Mouse (Mus musculus) telencephalon, adult 2 months (tissue): ENCODE measurements around the gene Vcp.
"Not testable (repeated sequence)": the region's sequence is repeated elsewhere in the genome, so short reads cannot be mapped to it uniquely, and the experiment has no call there.

Source experiments
- DNase-seq: peaks from one replicate; pipeline ENCODE4 v3.0.0-alpha.2; 2011; ENCODE audit warnings: low read depth, low spot score

Gene Vcp

GRCm38 (mm10) chr4:43029749-43030148 lies 29.4 kb upstream of the Vcp start:
- no peak for DNase-seq

- DNase-seq, result no peak
Measured at GRCm38 (mm10) chr4:43029121-43029520, 28.8 kb upstream of the Vcp start.

- DNase-seq, result peak; percentile 93
Measured at GRCm38 (mm10) chr4:43025084-43025960, 25.0 kb upstream of the Vcp start, which contains the start of gene Pigo. TSS of gene Pigo (minus strand) at chr4:43025819.

GRCm38 (mm10) chr4:43024673-43025072 lies 24.4 kb upstream of the Vcp start:
- DNase-seq, result no peak

- DNase-seq, result no peak
Measured at GRCm38 (mm10) chr4:43021341-43021740, 21.0 kb upstream of the Vcp start.

GRCm38 (mm10) chr4:43020876-43021275 lies 20.6 kb upstream of the Vcp start:
- DNase-seq, result no peak

GRCm38 (mm10) chr4:43019641-43020465 lies 19.5 kb upstream of the Vcp start:
- no peak for DNase-seq

GRCm38 (mm10) chr4:43019176-43019575 lies 18.9 kb upstream of the Vcp start:
- no peak for DNase-seq

- no peak for DNase-seq
Measured at GRCm38 (mm10) chr4:43018156-43018555, 17.8 kb upstream of the Vcp start.

GRCm38 (mm10) chr4:43012091-43012490 lies 11.8 kb upstream of the Vcp start:
- DNase-seq, result no peak

GRCm38 (mm10) chr4:43010161-43011038 lies 10.1 kb upstream of the Vcp start, which contains the start of gene Fancg:
TSS of gene Fancg (minus strand) at chr4:43010506.
- DNase-seq, result peak; percentile 82

GRCm38 (mm10) chr4:43005765-43006164 lies 5.5 kb upstream of the Vcp start:
- peak; percentile 28 for DNase-seq

- DNase-seq, result no peak
Measured at GRCm38 (mm10) chr4:43004951-43005350, 4.6 kb upstream of the Vcp start.

- no peak for DNase-seq
Measured at GRCm38 (mm10) chr4:43002756-43003439, 2.6 kb upstream of the Vcp start.

- DNase-seq, result no peak
Measured at GRCm38 (mm10) chr4:43001272-43001671, 965 bp upstream of the Vcp start.

GRCm38 (mm10) chr4:42999451-43000140 lies 711 bp downstream of the Vcp start:
- peak; percentile 50 for DNase-seq

GRCm38 (mm10) chr4:42998022-42998421 lies 2.3 kb downstream of the Vcp start:
- no peak for DNase-seq

- no peak for DNase-seq
Measured at GRCm38 (mm10) chr4:42988296-42988695, 12.0 kb downstream of the Vcp start.

GRCm38 (mm10) chr4:42980467-42980866 lies 19.8 kb downstream of the Vcp start:
- not testable (repeated sequence) for DNase-seq

GRCm38 (mm10) chr4:42978062-42978461 lies 22.2 kb downstream of the Vcp start:
- no peak for DNase-seq
